Mouse (Mus musculus) spleen, postnatal 14 days (tissue): ENCODE measurements around the gene Gli2.

Source experiments
- DNase-seq, 2 experiments: peaks; one replicate each; pipeline ENCODE4 v3.0.0; 2021 to 2022; ENCODE audit warnings: low spot score in 2 of 2

The Gli2 gene

GRCm38 (mm10) chr1:118901868-118902586, 151.4 kb downstream of the Gli2 start:
- DNase-seq, result no peak

GRCm38 (mm10) chr1:118898351-118898750, 155.1 kb downstream of the Gli2 start:
- DNase-seq, result no peak

GRCm38 (mm10) chr1:118895026-118895762, 158.2 kb downstream of the Gli2 start:
- no peak for DNase-seq

GRCm38 (mm10) chr1:118891395-118891794, 162.0 kb downstream of the Gli2 start:
- DNase-seq, result no peak

GRCm38 (mm10) chr1:118890125-118890875, 163.1 kb downstream of the Gli2 start:
- no peak for DNase-seq

- no peak for DNase-seq
Measured at GRCm38 (mm10) chr1:118880781-118881247, 172.6 kb downstream of the Gli2 start.

GRCm38 (mm10) chr1:118878291-118878690, 175.1 kb downstream of the Gli2 start:
- DNase-seq, result no peak

- DNase-seq, result no peak
Measured at GRCm38 (mm10) chr1:118875227-118875626, 178.2 kb downstream of the Gli2 start.

GRCm38 (mm10) chr1:118873559-118873958, 179.9 kb downstream of the Gli2 start:
- no peak for DNase-seq

GRCm38 (mm10) chr1:118864735-118865134, 188.7 kb downstream of the Gli2 start:
- no peak for DNase-seq

- no peak for DNase-seq
Measured at GRCm38 (mm10) chr1:118864031-118864430, 189.4 kb downstream of the Gli2 start.

- DNase-seq, result no peak
Measured at GRCm38 (mm10) chr1:118858101-118858500, 195.3 kb downstream of the Gli2 start.

- no peak for DNase-seq
Measured at GRCm38 (mm10) chr1:118830658-118831057, 222.8 kb downstream of the Gli2 start.

GRCm38 (mm10) chr1:118826614-118827013, 226.8 kb downstream of the Gli2 start:
- no peak for DNase-seq

- no peak for DNase-seq
Measured at GRCm38 (mm10) chr1:118825467-118826219, 227.8 kb downstream of the Gli2 start.

GRCm38 (mm10) chr1:118825035-118825434, 228.4 kb downstream of the Gli2 start:
- no peak for DNase-seq

- DNase-seq, result no peak
Measured at GRCm38 (mm10) chr1:118822258-118822657, 231.2 kb downstream of the Gli2 start.

GRCm38 (mm10) chr1:118815015-118815414, 238.4 kb downstream of the Gli2 start:
- no peak for DNase-seq

- DNase-seq, result no peak
Measured at GRCm38 (mm10) chr1:118810336-118810735, 243.1 kb downstream of the Gli2 start.

GRCm38 (mm10) chr1:118806727-118807126, 246.7 kb downstream of the Gli2 start:
- DNase-seq, result no peak

GRCm38 (mm10) chr1:118802166-118802565, 251.3 kb downstream of the Gli2 start:
- no peak for DNase-seq
